Mouse (Mus musculus): ENCODE measurements around the gene Cdkn1c. TPM values are rescaled to one million over a fixed set of nuclear protein-coding genes. Genes with fewer than 3 reads are reported as not detected.

Gene Cdkn1c
- polyA plus RNA-seq, 1 experiment from 2014 or later = 682 TPM

DNA sequence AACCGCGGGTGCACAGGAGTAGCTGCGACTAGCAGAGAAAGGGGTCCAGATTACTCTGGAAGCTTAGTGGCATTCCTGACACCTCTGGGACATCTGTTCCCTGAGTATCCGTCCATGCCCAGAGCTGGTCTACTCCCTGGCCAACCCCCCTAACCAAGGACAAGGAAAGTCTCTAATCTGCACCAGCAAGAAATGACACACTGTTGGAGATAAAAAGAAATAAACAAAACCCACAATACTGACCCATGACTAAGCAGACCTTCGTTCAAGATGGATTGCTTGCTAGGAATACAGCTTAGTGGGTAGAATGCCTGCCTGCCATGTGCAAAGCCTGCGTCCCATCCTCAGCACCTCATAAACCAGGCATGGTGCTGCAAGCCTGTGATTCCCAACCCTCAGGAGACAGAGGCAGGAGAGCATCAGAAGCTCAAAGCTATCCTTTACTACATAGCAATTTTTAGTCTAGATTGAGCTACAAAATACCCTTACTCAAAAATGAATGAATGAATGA, 32.8 kb upstream of the Cdkn1c start:
- WGBS = 90% methylated on average over 6 of the region's 6 CpGs
- H3K9me3 ChIP-seq = no peaks in the 10 kb centered on the region
- H3K4me1 ChIP-seq (replicated peaks) = peaks cover 6% of the 10 kb centered on the region; the same call in 1 of the 2 replicates
- no peak for DNase-seq (ENCODE audit: low spot score)
- H3K27me3 ChIP-seq (ENCODE audit: insufficient read depth, poor library complexity, severe bottlenecking) = peaks cover 27% of the 10 kb centered on the region
- no peak overlapping the region for H3K27ac ChIP-seq
- no peak overlapping the region for H3K4me3 ChIP-seq
- no peaks in the 10 kb centered on the region for H3K36me3 ChIP-seq

DNA sequence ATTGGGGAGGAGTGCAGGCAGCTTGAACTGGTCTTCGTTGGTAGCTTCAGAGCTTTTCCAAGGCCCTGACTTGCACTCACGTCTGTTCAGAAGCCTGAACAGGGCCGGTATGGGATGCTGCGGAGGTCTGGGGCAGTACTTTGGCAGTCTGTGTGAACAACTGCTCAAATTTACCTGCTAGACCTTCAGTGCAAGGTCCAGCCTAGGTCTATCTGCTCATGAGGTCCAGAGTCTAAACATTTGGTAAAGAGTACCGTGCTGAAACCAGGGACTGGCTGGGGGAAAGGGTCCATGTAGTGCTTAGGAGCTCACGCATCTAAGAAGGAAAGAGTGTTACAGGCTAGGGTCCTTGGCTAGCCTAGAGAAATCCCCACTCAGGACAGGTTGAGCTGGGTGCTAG, 28.9 kb upstream of the Cdkn1c start:
- Histone ChIP-seq H3K4me3 (no peak overlapping the region), H3K27me3 (ENCODE audit: insufficient read depth, poor library complexity, severe bottlenecking) (peaks cover 26% of the 10 kb centered on the region), H3K9me3 (no peaks in the 10 kb centered on the region), H3K4me1 (replicated peaks) (peaks cover 6% of the 10 kb centered on the region; the same call in 1 of the 2 replicates), H3K27ac (no peak overlapping the region), H3K36me3 (no peaks in the 10 kb centered on the region)
- no peak for DNase-seq (ENCODE audit: low spot score)
- 85% methylated on average over 6 of the region's 6 CpGs for WGBS

DNA sequence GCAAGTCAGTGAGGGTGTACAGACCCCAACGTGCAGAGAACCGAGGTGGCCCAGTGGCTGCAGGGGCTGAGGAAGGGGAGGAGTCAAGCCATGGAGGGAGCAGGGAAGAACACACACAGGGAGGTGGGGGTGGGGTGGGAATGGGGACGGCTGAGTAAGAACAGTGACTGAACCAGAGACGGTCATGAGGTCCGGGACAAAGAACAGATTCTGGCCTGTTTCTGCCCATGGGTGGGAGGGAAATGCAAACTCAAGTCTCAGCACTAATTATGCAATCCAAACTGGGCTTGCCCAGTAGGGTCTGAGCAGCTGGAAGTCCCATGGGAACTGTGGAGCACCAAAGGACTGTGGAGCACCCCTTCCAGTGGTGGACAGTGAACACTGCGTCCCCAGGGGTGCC, 21.7 kb upstream of the Cdkn1c start:
- peak overlapping the region; percentile 56 for H3K27ac ChIP-seq
- H3K4me3 ChIP-seq = no peak overlapping the region
- peaks cover 17% of the 10 kb centered on the region for H3K4me1 ChIP-seq (replicated peaks)
- no peaks in the 10 kb centered on the region for H3K36me3 ChIP-seq
- H3K9me3 ChIP-seq = no peaks in the 10 kb centered on the region
- 16% methylated on average over 6 of the region's 6 CpGs for WGBS
- DNase-seq (ENCODE audit: low spot score) = no peak
- peaks cover 32% of the 10 kb centered on the region for H3K27me3 ChIP-seq (ENCODE audit: insufficient read depth, poor library complexity, severe bottlenecking)

DNA sequence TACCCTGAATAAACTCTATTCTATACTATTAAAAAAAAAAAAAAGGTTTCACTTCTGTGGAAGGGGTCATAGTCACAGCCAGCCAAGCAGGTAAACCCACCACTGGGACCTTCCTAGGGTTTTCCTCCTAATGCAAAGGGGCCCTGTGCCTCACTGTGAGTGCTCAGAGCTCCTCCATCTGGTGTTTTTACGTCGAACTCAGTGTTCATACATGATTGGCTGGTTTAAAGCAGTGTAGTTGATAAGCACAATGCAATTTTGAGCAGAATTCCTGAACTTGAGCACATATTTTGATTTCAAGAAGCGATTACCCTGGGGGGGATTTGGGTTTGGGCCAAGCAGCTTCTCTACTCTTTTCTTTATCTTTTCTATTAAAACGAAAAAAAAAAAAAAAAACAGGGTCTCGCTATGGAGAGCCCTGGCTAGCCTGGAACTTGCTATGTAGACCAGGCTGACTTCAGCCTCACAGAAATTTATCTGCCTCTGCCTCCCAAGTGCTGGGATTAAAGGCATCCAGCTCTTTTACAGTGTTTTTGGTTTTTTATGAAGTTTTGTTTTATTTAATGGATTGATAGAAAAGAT, 21.0 kb upstream of the Cdkn1c start:
- Histone ChIP-seq H3K4me3 (no peak overlapping the region), H3K9me3 (no peaks in the 10 kb centered on the region), H3K27me3 (ENCODE audit: insufficient read depth, poor library complexity, severe bottlenecking) (peaks cover 37% of the 10 kb centered on the region), H3K27ac (no peak overlapping the region), H3K36me3 (no peaks in the 10 kb centered on the region), H3K4me1 (replicated peaks) (peaks cover 17% of the 10 kb centered on the region)
- 59% methylated on average over 5 of the region's 5 CpGs for WGBS
- DNase-seq (ENCODE audit: low spot score) = no peak

DNA sequence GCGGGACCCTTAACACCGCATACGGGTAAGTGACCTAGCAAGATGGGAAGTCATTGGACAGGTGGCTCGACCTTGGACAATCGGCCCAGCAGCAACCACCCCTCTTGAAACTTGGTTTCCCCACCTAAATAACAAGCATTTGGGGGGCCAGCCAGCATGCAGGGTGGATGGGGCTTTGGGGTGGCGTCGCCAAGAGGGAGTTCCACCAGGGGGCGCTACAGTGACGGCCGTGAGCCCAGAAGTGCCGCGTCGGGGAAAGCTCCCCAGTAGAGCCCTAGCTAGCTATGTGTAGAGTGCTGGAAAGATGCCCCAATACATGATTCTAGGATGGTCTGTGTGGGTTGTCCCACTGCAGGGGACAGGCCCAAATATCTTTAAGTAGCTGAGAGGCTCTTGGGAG, 19.6 kb upstream of the Cdkn1c start:
- peaks cover 37% of the 10 kb centered on the region for H3K27me3 ChIP-seq (ENCODE audit: insufficient read depth, poor library complexity, severe bottlenecking)
- H3K4me1 ChIP-seq (replicated peaks) = peaks cover 17% of the 10 kb centered on the region
- 29% methylated on average over 13 of the region's 13 CpGs for WGBS
- H3K36me3 ChIP-seq = no peaks in the 10 kb centered on the region
- peak; percentile 45 for DNase-seq (ENCODE audit: low spot score)
- H3K4me3 ChIP-seq = no peak overlapping the region
- H3K9me3 ChIP-seq = no peaks in the 10 kb centered on the region
- no peak overlapping the region for H3K27ac ChIP-seq

DNA sequence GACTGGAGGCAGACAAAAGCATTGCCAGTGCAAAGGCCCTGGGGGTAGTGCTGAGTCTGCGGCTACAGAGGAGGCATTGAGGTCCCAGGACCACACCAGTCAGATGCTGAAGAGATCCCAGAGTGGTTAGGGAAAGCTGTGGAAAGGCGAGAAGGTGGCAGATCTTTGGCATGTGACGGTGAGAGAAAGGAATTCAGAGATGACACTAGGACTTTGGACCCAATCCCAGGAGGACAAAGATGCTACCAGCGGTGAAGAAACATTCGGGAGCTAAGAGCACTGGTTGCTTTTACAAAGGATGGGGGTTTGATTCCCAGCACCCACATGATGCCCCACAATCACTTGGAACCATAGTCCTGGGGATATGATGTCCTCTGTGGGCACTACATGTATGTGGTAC, 16.9 kb upstream of the Cdkn1c start:
- Histone ChIP-seq H3K4me1 (replicated peaks) (peaks cover 21% of the 10 kb centered on the region), H3K27ac (no peak overlapping the region), H3K9me3 (no peaks in the 10 kb centered on the region), H3K36me3 (no peaks in the 10 kb centered on the region), H3K27me3 (ENCODE audit: insufficient read depth, poor library complexity, severe bottlenecking) (peaks cover 36% of the 10 kb centered on the region), H3K4me3 (no peak overlapping the region)
- no peak for DNase-seq (ENCODE audit: low spot score)
- 90% methylated on average over 5 of the region's 5 CpGs for WGBS

DNA sequence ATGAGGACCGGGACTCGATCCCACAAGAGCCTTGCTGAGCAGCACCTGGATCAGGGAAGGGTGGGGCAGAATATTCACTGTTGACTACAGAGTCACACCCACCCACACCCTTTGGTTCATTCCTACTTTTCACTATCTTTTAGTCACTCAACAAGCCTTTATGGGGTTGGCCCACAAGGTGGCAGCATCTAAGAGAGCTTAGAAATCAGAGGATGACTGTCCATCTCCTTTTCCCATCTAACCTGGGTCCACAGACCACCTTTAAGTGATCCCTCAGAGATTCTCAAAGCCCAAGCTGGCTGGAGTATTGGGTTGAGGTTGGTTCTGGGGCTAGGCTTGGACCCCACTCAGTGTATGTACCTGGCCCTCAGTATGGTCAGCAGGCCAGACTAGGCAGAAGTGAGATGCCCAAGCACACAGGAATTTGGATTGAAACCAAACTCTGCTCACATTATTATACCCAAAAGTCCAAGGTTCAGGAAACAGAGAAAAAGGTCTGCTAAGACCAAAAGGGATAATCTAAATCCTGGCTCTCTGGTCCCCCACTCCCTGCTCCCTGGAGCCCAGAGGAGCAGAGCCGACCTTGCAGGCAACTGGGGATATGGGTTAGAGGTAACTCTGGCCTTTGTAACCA, 16.0 kb upstream of the Cdkn1c start:
- no peak overlapping the region for H3K27ac ChIP-seq
- peaks cover 30% of the 10 kb centered on the region for H3K27me3 ChIP-seq (ENCODE audit: insufficient read depth, poor library complexity, severe bottlenecking)
- peaks cover 15% of the 10 kb centered on the region for H3K4me1 ChIP-seq (replicated peaks)
- H3K9me3 ChIP-seq = no peaks in the 10 kb centered on the region
- WGBS = 92% methylated on average over 3 of the region's 3 CpGs
- H3K36me3 ChIP-seq = no peaks in the 10 kb centered on the region
- no peak overlapping the region for H3K4me3 ChIP-seq
- DNase-seq (ENCODE audit: low spot score) = no peak

DNA sequence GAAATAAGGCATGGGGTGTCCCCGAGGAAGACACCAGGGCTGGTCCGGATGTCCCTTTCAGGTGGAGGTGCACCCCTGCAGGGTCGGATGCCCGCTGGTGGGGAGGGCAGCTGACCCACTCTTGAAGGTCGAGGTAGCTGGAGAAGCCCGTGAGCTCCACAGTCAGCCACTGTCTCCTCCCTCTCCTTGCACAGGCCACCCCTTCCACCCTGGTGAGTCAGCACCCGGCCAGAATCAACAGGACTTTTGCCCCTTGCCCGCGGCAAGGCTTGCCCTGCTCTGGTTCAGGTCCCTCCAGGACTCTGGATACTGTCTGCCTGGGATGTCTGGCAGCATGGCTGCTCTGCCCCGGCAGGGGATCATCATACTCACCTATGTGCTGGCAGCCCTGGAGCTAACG, 15.0 kb upstream of the Cdkn1c start:
- 73% methylated on average over 11 of the region's 11 CpGs for WGBS
- Histone ChIP-seq H3K27me3 (ENCODE audit: insufficient read depth, poor library complexity, severe bottlenecking) (peaks cover 24% of the 10 kb centered on the region), H3K27ac (no peak overlapping the region), H3K4me3 (no peak overlapping the region), H3K36me3 (no peaks in the 10 kb centered on the region), H3K4me1 (replicated peaks) (peaks cover 15% of the 10 kb centered on the region), H3K9me3 (no peaks in the 10 kb centered on the region)
- no peak for DNase-seq (ENCODE audit: low spot score)

DNA sequence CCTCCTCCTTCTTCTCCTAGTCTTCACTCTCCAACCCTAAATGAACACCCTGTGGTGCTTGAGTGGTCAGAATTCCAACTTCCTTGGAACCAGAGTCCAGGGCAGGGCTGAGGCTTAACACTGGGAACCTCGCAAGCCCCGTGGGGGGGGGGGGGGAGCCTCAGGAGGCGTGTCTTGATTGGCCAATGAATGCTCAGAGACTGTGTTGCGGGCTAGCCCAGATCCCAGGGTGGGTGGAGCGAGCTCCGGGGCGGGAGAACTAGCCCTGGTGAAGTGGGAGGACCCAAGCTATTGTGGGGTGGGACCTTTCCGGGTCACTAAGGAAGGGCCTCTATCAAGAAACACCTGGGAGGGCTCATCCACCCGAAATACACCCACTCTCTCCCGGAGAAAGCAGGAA, 14.0 kb upstream of the Cdkn1c start:
- Histone ChIP-seq H3K9me3 (no peaks in the 10 kb centered on the region), H3K27me3 (ENCODE audit: insufficient read depth, poor library complexity, severe bottlenecking) (peaks cover 22% of the 10 kb centered on the region), H3K36me3 (no peaks in the 10 kb centered on the region), H3K27ac (no peak overlapping the region), H3K4me1 (replicated peaks) (peaks cover 11% of the 10 kb centered on the region), H3K4me3 (no peak overlapping the region)
- 41% methylated on average over 10 of the region's 10 CpGs for WGBS
- no peak for DNase-seq (ENCODE audit: low spot score)

DNA sequence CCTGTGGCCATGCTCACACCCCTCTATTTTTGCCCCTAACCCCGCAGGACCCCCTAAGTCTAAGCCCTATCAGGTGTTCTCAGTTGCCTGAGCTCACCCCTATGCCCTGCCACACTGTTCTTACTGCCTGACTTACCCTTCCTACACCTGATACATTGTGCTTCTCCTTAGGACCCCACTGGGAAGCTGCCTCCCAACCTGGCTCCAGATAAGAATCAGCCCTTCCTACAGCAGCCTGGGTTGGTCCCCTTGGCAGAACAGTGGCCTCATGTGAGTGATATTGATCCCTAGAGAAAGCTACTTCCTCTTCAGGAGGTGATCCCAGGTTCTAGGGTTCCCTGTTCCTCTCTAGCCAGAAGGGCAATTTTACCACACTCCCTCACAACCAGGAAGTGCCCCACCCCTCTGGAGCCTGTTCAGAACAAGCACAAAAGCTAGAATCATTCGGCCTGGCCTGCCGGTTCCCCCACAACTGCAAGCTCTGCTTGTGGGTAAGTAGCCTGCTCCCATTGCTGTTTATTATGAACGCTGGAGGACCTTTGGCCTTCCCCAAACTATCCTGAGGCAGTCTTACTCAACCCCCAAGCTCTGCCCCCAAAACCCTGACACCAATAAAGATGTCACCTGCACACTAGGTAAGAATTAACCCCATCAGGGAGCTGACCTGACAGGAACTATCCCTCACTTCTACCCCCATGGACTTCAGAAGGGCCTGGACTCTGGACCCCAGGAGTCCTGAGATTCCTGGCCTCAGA, 12.7 kb upstream of the Cdkn1c start, which contains the start of gene Slc22a18:
Gene Slc22a18 (plus strand): TSS at position 390 of the 755 bp plus-strand sequence.
- H3K4me3 ChIP-seq = no peak within 1 kb of the TSS
- no peak for DNase-seq (ENCODE audit: low spot score)
- no peaks in the 10 kb centered on the region for H3K9me3 ChIP-seq
- H3K27ac ChIP-seq = no peak within 1 kb of the TSS
- WGBS = 42% methylated on average over 4 of the region's 4 CpGs
- peaks cover 17% of the 10 kb centered on the region for H3K27me3 ChIP-seq (ENCODE audit: insufficient read depth, poor library complexity, severe bottlenecking)
- H3K4me1 ChIP-seq (replicated peaks) = peaks cover 15% of the 10 kb centered on the region
- H3K36me3 ChIP-seq = no peaks in the 10 kb centered on the region

DNA sequence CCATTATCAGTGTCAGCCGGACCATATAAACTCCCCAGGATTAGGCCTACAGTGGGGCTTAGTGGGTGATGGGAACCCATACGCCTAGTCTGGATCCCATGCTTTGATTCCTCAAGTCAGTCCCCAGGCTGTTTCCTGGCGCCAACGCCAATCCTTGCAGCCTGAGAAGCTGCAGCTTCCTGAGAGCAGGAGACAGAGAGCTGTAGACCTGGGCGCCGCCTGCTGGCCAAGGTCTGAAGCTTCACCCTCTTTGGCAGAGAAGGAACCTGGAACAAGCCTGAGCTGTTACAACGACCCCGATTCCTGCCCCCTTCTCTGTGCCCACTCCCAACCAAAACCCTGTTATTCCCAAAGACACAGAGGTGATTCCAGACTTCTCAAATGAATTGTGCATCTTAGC, 9.1 kb upstream of the Cdkn1c start:
- Histone ChIP-seq H3K36me3 (no peaks in the 10 kb centered on the region), H3K4me3 (no peak overlapping the region), H3K27me3 (ENCODE audit: insufficient read depth, poor library complexity, severe bottlenecking) (peaks cover 37% of the 10 kb centered on the region), H3K9me3 (peaks cover 2% of the 10 kb centered on the region; the same call in 1 of the 2 replicates), H3K27ac (no peak overlapping the region), H3K4me1 (replicated peaks) (peaks cover 42% of the 10 kb centered on the region)
- DNase-seq (ENCODE audit: low spot score) = peak; percentile 81
- WGBS = 22% methylated on average over 8 of the region's 8 CpGs

DNA sequence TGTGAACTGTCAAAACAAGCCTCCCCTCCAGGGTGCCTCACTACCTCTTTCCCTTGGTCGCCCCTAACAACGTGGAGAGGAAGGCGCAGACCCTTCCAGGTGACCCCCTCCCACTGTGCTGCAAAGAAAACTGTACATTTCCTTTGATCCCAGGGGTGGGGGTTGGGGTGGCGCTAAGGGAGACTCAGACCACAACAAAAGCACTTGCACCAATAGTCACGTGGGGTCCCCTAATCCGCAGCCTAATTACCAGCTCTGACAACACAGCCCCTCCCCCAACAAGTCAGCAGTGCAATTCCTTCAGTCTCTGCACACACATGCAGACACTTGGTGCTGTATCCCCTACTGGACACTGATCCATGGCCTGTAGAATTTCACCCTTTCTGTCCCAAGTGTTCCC, 6.9 kb upstream of the Cdkn1c start:
- Histone ChIP-seq H3K27ac (peak overlapping the region; percentile 40; the same call in 1 of the 2 replicates), H3K36me3 (no peaks in the 10 kb centered on the region), H3K9me3 (peaks cover 14% of the 10 kb centered on the region; the same call in 1 of the 2 replicates), H3K4me1 (replicated peaks) (peaks cover 48% of the 10 kb centered on the region), H3K4me3 (no peak overlapping the region), H3K27me3 (ENCODE audit: insufficient read depth, poor library complexity, severe bottlenecking) (peaks cover 51% of the 10 kb centered on the region)
- 13% methylated on average over 6 of the region's 6 CpGs for WGBS
- DNase-seq (ENCODE audit: low spot score) = no peak
